Mouse (Mus musculus) G1E (cell line): Measurements from ENCODE around the gene Dnajc25.

ENCODE experiments used
- CTCF ChIP-seq: IDR thresholded peaks from 2 replicates; pipeline ENCODE4 v1.5.1; 2012; ENCODE audit warnings: low read depth, low read length, inconsistent platforms, mixed read lengths
- GATA1 ChIP-seq: IDR thresholded peaks from 2 replicates; pipeline ENCODE4 v1.6.1; 2012; ENCODE audit warnings: borderline replicate concordance, low read length, inconsistent platforms, mixed read lengths
- GATA2 ChIP-seq: IDR thresholded peaks from 2 replicates; pipeline ENCODE4 v1.6.1; 2012; ENCODE audit warnings: low read depth, low read length, inconsistent platforms, borderline replicate concordance

DNA sequence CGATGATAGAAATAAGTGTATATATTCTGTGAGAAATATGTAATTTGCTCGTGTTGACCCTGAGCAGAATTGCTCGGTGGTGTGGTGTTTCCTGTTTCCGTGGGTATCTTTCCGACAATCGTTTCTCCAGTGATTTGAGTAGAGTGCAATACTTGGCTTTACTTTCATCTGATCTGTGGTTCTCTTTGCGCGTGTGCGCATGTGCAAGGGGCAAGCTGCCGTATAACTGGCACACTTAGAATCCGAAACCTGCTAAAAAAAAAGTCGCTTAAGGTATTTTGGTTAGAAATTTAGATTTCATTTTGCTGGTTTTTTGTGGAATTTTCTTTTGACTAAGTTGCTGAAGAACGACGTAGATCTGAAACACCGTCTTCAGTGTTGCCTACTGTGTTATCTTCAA, 33.1 kb upstream of the Dnajc25 start:
- TF ChIP-seq GATA2: no peak
- no peak for TF ChIP-seq CTCF
- no peak for TF ChIP-seq GATA1
